Mouse (Mus musculus): Measurements from ENCODE around the gene Atp1a3.

- TF ChIP-seq CTCF (IDR thresholded peaks at IDR 0.05; ENCODE audit: low read depth): no peak
- TF ChIP-seq EP300 (IDR thresholded peaks at IDR 0.05; ENCODE audit: low read depth): no peak
These were observed 952 bp downstream of the Atp1a3 start for GRCm38 (mm10) chr7:25004806-25005205.
